Mouse (Mus musculus) stomach, embryonic 15.5 days (tissue): ENCODE measurements at regions not wholly inside any gene's neighbourhood (a gene's known extent, or its start where the extent isn't known, plus 50 kb on each side); places are given as distances from the start of the nearest gene placed in this dataset.

ENCODE experiments used
- ATAC-seq: fragments of 200-750 bp; cut with Nextera tagmentation; 2 replicates; pipeline ENCODE4 v1.8.0; 2017; ENCODE audit warnings: low read depth, moderate number of reproducible peaks, moderate TSS enrichment; ENCODE audit not compliant: insufficient read depth, low FRiP score
- H3K27ac ChIP-seq: fragments of 300-500 bp; sonication (generic); 2 replicates; pipeline ENCODE4 v1.5.1; 2015; ENCODE audit warnings: mild to moderate bottlenecking, inconsistent platforms
- H3K27me3 ChIP-seq: fragments of 300-500 bp; sonication (generic); replicated peaks from 2 replicates; pipeline ENCODE4 v1.6.1; 2015; ENCODE audit warnings: inconsistent platforms
- H3K36me3 ChIP-seq: fragments of 300-500 bp; sonication (generic); 2 replicates; pipeline ENCODE4 v1.6.1; 2015; ENCODE audit warnings: inconsistent platforms
- H3K4me1 ChIP-seq: fragments of 300-500 bp; sonication (generic); 2 replicates; pipeline ENCODE4 v1.6.1; 2015; ENCODE audit warnings: inconsistent platforms
- H3K4me2 ChIP-seq: fragments of 300-500 bp; sonication (generic); 2 replicates; pipeline ENCODE4 v1.6.1; 2015; ENCODE audit warnings: mild to moderate bottlenecking, inconsistent platforms
- H3K4me3 ChIP-seq: fragments of 300-500 bp; sonication (generic); replicated peaks from 2 replicates; pipeline ENCODE4 v1.5.1; 2015; ENCODE audit warnings: inconsistent platforms
- H3K9ac ChIP-seq: fragments of 300-500 bp; sonication (generic); 2 replicates; pipeline ENCODE4 v1.6.1; 2015; ENCODE audit warnings: inconsistent platforms
- H3K9me3 ChIP-seq: fragments of 300-500 bp; sonication (generic); 2 replicates; pipeline ENCODE4 v1.6.1; 2016; ENCODE audit warnings: inconsistent platforms
- WGBS: fragments of 180-500 bp; shearing (Covaris S2); methylation state at CpG from one replicate; pipeline ENCODE4 v1.1.7; 2015; 5-methylcytosine and 5-hydroxymethylcytosine counted together

DNA sequence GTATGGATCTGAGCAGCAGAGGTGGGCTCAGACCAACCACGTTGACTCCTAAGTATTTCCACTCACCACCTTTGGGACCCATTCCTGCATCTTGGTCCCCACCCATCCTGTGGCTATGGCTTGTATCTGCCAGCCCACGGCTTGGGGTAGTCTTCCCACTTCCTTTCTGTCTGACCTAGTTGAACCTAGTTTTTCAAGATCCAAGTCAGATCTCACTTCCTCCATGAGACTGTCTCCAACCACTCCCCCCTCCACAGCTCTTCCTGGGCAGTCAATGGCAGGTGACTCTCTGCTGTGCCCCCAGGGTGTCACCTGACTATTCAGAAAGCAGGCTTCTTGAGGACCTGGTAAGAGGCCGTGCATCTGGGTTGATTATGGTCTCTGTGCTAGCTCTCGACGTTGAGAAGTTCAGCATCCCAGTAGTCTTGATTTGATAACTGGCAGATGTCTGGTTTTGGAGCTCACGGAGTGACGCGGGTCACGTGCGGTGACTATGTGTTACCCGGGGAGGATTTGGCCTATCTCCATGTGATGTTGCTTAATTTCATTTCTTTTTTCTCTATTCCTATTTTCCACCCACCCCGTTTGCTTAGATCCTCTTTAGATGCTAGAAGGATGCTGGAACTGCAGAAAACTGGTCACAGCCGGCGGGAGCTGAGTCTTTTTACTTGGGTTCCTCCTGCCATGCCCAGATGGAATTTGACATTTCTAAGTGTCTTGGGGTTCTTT, 147.5 kb upstream of the Mrps10 start:
- H3K4me2 ChIP-seq = no peak overlapping the region
- H3K27ac ChIP-seq = no peak overlapping the region
- H3K9me3 ChIP-seq = no peaks in the 10 kb centered on the region
- H3K4me3 ChIP-seq = no peak overlapping the region
- peaks cover 9% of the 10 kb centered on the region; the same call in 1 of the 2 replicates for H3K4me1 ChIP-seq
- H3K36me3 ChIP-seq = no peaks in the 10 kb centered on the region
- 93% methylated on average over 14 of the region's 14 CpGs for WGBS
- no peak for ATAC-seq
- H3K27me3 ChIP-seq = no peaks in the 10 kb centered on the region
- no peak overlapping the region for H3K9ac ChIP-seq

DNA sequence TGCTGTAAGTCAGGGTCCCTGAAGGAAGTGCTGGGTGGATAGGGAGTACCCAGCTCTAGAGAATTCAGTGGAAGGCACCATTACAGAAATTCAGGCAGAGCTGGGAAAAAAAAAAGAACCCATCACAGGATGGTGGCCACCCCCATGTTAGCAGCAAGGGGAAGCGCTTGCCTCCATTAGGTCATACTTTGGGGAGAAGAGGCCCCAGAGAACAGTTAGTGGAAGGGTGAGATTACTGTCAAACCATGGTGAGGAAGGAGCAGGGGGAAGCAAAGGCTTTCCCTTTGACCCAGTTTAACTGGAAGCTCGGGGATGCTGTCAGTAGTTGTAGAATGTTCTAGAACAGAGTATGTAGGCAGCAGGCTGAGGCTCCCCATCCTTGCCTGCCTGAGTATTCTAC, 148.8 kb upstream of the Mrps10 start:
- Histone ChIP-seq H3K27ac (no peak overlapping the region), H3K9ac (no peak overlapping the region), H3K27me3 (no peaks in the 10 kb centered on the region), H3K36me3 (no peaks in the 10 kb centered on the region), H3K9me3 (no peaks in the 10 kb centered on the region), H3K4me1 (no peaks in the 10 kb centered on the region), H3K4me3 (no peak overlapping the region), H3K4me2 (no peak overlapping the region)
- WGBS = 85% methylated on average over 2 of the region's 2 CpGs
- ATAC-seq = no peak

DNA sequence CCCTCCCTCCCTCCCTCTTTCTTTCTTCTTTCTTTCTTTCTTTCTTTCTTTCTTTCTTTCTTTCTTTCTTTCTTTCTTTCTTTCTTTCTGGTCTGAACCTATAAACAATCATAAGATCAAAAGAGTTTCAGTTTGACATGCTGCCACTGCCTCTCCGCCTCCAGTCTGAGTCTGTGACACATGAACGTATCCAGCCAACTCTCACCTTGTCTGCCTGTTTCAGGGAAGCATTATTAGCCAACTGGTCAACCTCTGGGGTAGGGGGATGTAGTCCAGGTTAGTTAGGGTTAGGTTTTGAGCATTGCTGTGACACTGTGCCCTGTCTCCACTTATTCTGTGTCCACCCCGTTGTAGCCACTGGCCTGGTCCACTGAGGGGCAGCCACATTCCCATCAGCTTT, 152.2 kb upstream of the Mrps10 start:
- H3K27me3 ChIP-seq = no peaks in the 10 kb centered on the region
- ATAC-seq = no peak
- 85% methylated on average over 3 of the region's 3 CpGs for whole genome bisulfite sequencing
- no peaks in the 10 kb centered on the region for H3K4me1 ChIP-seq
- no peak overlapping the region for H3K4me3 ChIP-seq
- no peaks in the 10 kb centered on the region for H3K36me3 ChIP-seq
- H3K4me2 ChIP-seq = no peak overlapping the region
- no peak overlapping the region for H3K27ac ChIP-seq
- no peak overlapping the region for H3K9ac ChIP-seq
- H3K9me3 ChIP-seq = no peaks in the 10 kb centered on the region

DNA sequence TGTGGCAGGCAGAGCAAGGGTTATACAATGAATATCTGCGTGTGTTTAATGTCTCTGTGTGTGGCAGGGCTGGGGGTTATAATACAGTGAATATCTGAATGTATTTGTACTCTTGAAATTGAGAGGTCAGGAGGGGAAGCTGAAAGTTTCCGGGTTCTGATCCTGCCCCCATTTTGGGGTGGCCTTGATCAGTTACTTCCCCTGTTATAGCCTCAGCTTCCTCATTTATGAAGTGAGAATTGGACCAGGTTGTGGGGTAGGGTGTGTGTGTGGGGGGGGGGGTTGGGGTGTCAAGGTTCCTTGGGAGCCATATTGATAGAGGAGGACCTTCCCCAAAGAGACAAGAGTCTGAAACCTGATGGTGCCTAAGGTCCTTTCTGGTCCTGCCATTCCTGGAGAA, 152.8 kb upstream of the Mrps10 start:
- Histone ChIP-seq H3K4me2 (no peak overlapping the region), H3K9me3 (no peaks in the 10 kb centered on the region), H3K4me3 (no peak overlapping the region), H3K27ac (no peak overlapping the region), H3K9ac (no peak overlapping the region), H3K36me3 (no peaks in the 10 kb centered on the region), H3K27me3 (no peaks in the 10 kb centered on the region), H3K4me1 (no peaks in the 10 kb centered on the region)
- no peak for ATAC-seq
- WGBS = 83% methylated on average over 2 of the region's 2 CpGs

DNA sequence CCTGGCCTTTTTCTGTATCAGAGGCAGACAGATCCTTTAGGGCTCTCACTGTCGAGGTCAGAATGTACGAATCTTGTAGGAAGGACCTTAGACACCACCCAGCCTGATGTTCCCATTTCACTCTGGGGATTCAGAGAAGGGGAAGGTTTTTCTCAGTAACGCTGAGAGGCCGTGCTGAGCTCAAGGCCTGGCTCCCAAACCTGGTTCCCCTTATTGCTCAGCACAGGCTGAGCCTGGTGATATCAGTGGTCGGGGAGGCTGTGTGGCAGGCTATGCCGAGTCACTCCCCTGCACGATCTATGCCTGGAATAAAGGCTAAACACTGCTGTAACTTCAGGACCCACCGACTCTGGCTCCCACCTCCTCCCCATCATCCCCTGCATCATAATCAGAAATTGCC, 154.6 kb upstream of the Mrps10 start:
- 84% methylated on average over 8 of the region's 8 CpGs for WGBS
- H3K9me3 ChIP-seq = no peaks in the 10 kb centered on the region
- no peaks in the 10 kb centered on the region for H3K4me1 ChIP-seq
- H3K36me3 ChIP-seq = no peaks in the 10 kb centered on the region
- H3K27ac ChIP-seq = no peak overlapping the region
- H3K4me2 ChIP-seq = no peak overlapping the region
- no peak overlapping the region for H3K4me3 ChIP-seq
- no peaks in the 10 kb centered on the region for H3K27me3 ChIP-seq
- ATAC-seq = no peak
- H3K9ac ChIP-seq = no peak overlapping the region

DNA sequence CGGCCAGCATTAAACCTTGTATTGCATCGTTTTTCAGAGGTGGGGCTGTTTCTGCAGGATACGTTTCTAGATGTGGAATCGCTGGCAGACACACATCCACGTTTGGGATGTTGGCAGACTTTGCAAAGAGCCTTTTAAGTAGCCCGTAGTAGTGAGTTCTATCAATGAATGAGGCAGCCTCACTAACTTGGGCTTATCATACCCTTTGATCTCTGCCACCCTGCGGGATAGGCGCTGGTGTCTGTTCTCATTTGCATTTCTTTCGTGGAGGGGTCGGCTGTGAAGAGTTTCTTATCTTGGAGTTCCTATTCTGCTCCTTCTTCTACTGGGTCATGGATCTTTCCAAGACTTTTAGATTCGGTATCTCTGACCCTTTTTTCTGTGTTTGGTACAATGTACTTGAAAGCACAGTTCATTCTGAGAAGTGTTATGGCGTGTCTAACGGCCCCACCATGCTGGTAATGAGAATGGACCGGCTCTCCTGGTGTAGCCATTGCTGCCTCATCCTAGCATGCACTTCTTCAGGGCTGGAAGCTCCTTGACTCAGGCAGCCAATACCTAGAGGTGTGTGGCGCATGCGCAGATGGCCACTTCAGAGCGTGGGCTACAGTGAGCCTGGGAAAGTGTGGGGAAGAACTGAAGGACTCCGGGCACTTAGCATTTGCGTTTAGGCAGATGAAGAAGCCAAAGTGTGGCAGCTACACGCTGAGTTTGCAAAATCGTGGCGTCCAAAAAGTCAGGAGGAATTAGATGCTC, 158.1 kb upstream of the Mrps10 start:
- H3K4me2 ChIP-seq = no peak overlapping the region
- H3K27ac ChIP-seq = no peak overlapping the region
- no peaks in the 10 kb centered on the region for H3K36me3 ChIP-seq
- no peaks in the 10 kb centered on the region for H3K27me3 ChIP-seq
- H3K4me3 ChIP-seq = no peak overlapping the region
- H3K4me1 ChIP-seq = no peaks in the 10 kb centered on the region
- H3K9me3 ChIP-seq = no peaks in the 10 kb centered on the region
- 72% methylated on average over 22 of the region's 22 CpGs for WGBS
- no peak for ATAC-seq
- H3K9ac ChIP-seq = no peak overlapping the region

DNA sequence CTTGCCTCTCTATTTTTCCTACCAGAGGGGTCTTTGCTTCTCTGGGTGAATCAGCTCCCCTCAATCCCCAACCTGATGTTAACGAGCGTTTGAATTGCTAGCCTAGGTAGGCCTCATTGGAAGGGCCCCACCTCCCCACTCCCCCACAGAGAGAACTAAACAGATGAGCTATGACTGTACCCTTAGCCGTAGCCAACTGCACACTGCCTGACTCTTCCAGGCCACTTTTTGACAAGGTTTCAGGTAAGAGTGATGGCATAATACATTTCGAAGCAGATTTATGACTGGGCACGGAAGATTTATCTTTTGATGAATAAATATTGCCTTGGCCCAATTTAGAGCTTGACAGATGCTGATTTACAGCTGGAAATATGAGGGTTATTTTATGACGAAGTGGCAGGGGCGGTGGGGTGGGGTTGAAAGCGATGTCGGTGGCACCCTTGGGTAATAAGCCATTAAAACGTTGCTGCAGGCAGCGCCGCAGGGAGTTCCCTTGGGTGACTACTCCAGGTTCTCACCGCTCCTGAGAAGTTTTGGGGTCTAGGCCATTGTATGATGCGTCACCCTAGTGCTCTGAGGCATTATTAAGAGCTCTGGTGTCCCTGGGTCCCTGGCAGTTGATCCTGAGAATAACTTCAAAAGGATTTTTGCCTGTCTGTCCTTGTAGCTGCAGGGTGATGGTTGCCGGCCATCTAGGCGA, 159.7 kb upstream of the Mrps10 start:
- no peak overlapping the region for H3K4me3 ChIP-seq
- H3K9me3 ChIP-seq = no peaks in the 10 kb centered on the region
- H3K27me3 ChIP-seq = no peaks in the 10 kb centered on the region
- ATAC-seq = no peak
- no peaks in the 10 kb centered on the region for H3K36me3 ChIP-seq
- H3K9ac ChIP-seq = no peak overlapping the region
- no peaks in the 10 kb centered on the region for H3K4me1 ChIP-seq
- 84% methylated on average over 16 of the region's 16 CpGs for WGBS
- H3K4me2 ChIP-seq = no peak overlapping the region
- H3K27ac ChIP-seq = no peak overlapping the region

DNA sequence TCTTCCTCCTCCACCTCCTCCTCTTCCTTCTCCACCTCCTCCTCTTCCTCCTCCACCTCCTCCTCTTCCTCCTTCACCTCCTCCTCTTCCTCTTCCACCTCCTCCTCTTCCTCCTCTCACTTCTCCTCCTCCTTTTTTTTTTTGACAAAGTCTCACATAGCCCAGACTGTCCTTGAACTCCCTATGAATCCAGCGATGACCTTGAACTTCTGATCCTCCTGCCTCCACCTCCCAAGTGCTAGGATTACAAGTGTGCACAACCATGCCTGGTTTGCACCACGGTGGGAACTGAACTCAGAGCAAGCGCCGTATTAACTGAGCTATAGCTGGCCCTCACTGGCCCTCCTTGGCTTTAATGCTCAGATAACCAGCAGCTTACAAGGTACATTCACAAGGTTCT, 161.2 kb upstream of the Mrps10 start:
- no peak overlapping the region for H3K9ac ChIP-seq
- no peaks in the 10 kb centered on the region for H3K9me3 ChIP-seq
- no peak overlapping the region for H3K4me3 ChIP-seq
- no peak overlapping the region for H3K27ac ChIP-seq
- H3K36me3 ChIP-seq = no peaks in the 10 kb centered on the region
- ATAC-seq = no peak
- no peaks in the 10 kb centered on the region for H3K27me3 ChIP-seq
- H3K4me2 ChIP-seq = no peak overlapping the region
- 93% methylated on average over 4 of the region's 4 CpGs for WGBS
- 0 out of 2 replicates have a peak, but pooled peaks cover 8% of the 10 kb centered on the region for H3K4me1 ChIP-seq

DNA sequence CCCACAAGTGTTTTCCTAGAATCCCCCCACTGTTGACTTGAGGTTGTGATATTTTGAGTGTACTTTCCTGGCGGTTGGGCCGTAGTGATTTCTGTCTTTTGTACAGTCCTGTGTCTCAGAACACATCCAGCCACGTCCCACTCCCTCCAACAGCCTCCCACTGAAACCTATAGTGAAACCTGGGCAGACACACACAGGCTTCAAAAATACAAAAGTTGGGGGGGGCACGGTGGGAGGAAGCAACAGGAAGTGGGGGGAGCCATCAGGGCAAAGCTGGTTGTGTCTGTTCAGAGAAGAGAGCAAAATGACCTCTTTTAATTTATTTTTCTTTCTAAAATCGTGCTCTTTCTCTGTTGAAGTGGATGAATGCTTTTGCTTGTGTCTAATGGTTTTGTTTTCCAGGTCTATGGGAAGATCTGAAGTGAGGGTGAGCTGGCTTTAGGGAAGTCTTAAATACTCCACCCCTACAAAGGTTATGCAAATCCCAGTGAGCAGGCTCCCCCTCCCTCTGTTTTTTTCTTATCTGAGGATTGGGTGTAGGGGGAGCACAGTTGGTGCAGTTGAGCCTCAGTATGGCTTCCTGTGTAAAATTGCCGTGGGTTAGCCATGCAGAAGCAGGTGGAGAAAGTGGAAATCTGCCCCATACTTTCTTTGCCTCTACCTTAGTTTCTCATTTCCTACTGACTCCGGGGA, 164.1 kb upstream of the Mrps10 start:
- H3K9ac ChIP-seq = no peak overlapping the region
- H3K9me3 ChIP-seq = no peaks in the 10 kb centered on the region
- H3K36me3 ChIP-seq = no peaks in the 10 kb centered on the region
- no peaks in the 10 kb centered on the region for H3K27me3 ChIP-seq
- 65% methylated on average over 7 of the region's 7 CpGs for WGBS
- no peak overlapping the region for H3K27ac ChIP-seq
- no peak for ATAC-seq
- H3K4me3 ChIP-seq = no peak overlapping the region
- H3K4me1 ChIP-seq = 0 out of 2 replicates have a peak, but pooled peaks cover 8% of the 10 kb centered on the region
- no peak overlapping the region for H3K4me2 ChIP-seq

DNA sequence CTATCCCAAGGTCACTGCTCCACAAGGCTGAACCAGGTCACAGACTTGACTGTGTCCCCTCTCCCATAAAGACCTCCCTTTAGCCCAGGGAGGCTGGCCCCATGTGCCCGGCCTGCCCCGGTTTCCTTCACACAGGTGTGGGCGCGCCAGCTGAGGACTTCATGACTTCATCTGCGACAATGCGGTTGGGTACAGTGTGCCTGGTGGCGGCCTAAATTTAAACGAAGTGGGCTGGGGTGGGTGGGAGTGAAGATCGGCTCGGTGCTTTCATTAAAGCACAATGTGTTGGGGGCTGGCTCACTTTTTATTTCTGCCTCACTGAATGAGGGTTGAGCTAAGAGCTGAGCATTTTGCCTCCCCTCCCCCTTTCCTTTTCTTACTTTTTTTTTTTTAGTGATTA, 169.5 kb upstream of the Mrps10 start:
- WGBS = 90% methylated on average over 10 of the region's 10 CpGs
- H3K27me3 ChIP-seq = no peaks in the 10 kb centered on the region
- no peak overlapping the region for H3K9ac ChIP-seq
- no peak for ATAC-seq
- H3K9me3 ChIP-seq = no peaks in the 10 kb centered on the region
- H3K4me3 ChIP-seq = no peak overlapping the region
- H3K36me3 ChIP-seq = no peaks in the 10 kb centered on the region
- H3K4me2 ChIP-seq = no peak overlapping the region
- no peak overlapping the region for H3K27ac ChIP-seq
- 0 out of 2 replicates have a peak, but pooled peaks cover 11% of the 10 kb centered on the region for H3K4me1 ChIP-seq

DNA sequence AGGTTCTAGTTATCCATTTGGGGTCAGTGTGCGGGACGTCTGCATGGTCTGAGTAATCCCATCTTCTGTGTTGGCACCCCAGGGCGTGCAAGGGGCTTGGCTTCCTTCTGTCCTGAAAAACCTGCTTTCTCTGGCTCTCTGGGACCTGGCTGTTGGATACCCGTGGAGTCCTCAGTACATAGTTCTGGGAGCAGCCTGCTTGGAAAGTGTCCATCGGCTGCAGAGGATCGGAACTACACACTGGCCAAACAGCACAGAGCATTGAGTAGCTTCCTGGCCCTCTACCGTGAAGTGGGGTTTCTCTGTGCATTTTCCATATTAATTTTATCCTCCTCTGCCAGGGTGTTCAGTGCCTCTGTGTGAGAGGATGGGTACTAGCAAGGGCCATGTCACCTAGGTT, 170.7 kb upstream of the Mrps10 start:
- no peaks in the 10 kb centered on the region for H3K27me3 ChIP-seq
- H3K4me2 ChIP-seq = no peak overlapping the region
- H3K4me3 ChIP-seq = no peak overlapping the region
- WGBS = 38% methylated on average over 7 of the region's 7 CpGs
- no peaks in the 10 kb centered on the region; the same call in 1 of the 2 replicates for H3K36me3 ChIP-seq
- ATAC-seq = 0 out of 2 replicates have a peak, but pooled peaks have one; percentile 22
- H3K27ac ChIP-seq = no peak overlapping the region
- no peaks in the 10 kb centered on the region for H3K9me3 ChIP-seq
- no peak overlapping the region for H3K9ac ChIP-seq
- H3K4me1 ChIP-seq = 0 out of 2 replicates have a peak, but pooled peaks cover 7% of the 10 kb centered on the region
